Mouse (Mus musculus): Measurements from ENCODE around the gene 4430402I18Rik. TPM values are rescaled to one million over a fixed set of nuclear protein-coding genes. Genes with fewer than 3 reads are reported as not detected.
"Not testable (repeated sequence)": the region's sequence is repeated elsewhere in the genome, so short reads cannot be mapped to it uniquely, and the experiment has no call there.

The 4430402I18Rik gene
- 10 to 100 TPM in 1 of 2 experiments, 1 to 10 TPM in 1; 9.4 to 15.8 TPM for total RNA-seq (2021)
- long read RNA-seq, experiment 1, partial matches to known transcripts: 1 of 16 reads
- long read RNA-seq, experiment 1, other reads (novel, unspliced or antisense): 12 of 16 reads
- long read RNA-seq, experiment 2, partial matches to known transcripts: 4 of 15 reads
- long read RNA-seq, experiment 2, other reads (novel, unspliced or antisense): 10 of 15 reads

DNA sequence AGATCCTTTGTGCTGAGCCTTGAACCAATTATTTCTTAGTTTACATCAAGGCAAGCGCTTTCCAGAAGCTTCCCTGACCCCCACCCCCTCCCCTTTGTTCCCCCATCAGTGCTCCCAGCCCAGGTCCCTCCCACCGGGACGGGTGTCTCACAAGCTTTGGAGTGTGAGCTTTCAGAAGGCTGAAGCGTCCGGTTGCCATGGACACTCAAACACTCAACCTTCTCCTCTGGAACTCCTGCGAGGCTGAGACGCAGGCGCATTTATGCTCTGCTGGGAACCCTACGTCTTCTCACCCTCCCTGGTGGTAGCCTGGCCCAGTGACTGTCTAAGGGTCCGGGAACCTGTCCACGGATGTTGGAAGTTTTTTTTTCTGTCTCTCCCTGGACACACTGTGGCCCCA lies at the start of gene 4430402I18Rik:
Gene 4430402I18Rik (minus strand): TSS at position 149 of the 400 bp plus-strand sequence.
- peak; percentile 45 for DNase-seq

DNA sequence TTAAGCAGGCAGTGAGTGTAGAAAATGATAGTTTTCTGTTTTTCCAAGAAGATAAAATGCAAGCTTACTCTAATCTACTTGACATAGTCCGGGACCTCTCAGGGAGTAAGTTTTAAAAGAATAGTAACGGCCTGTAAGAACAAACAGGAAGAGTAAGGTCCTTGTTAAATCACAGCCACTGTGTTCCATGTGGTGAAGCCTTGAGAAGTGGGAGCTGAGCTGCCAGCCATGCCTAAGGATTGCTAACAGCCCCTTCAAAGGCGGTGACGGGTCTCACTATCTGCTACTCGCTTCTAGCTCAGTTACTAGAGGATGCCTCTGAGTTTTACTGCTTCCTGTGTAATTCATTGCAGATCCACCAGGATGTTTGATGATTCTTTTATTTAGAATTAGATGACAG lies 49.2 kb upstream of the 4430402I18Rik start:
- DNase-seq: no peak

DNA sequence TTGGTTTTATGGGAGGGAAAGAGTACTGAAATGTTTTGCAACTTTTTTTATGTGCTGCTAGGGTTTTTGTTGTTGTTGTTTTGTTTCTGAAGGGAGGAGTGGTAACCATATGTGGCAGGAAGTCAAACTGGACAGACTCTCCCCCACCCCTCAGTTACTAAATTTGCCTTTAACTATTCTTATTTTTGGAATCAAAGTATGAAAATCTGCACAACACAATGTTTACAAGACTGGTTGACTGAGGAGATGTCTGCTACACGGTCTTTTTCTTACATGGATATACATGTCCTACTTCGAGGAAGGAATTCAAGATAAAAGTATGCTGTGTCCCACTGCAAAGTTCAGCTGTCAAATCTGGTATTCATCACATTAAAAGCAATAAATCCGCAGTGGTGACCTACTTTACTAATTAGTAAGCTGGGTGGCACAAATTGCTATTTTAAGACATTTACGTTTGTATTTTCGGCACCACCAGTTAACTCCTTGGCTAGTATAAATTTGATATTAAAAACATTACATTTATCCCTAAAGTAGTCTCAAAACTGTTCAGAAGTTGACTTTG lies 48.7 kb upstream of the 4430402I18Rik start:
- no peak for DNase-seq

DNA sequence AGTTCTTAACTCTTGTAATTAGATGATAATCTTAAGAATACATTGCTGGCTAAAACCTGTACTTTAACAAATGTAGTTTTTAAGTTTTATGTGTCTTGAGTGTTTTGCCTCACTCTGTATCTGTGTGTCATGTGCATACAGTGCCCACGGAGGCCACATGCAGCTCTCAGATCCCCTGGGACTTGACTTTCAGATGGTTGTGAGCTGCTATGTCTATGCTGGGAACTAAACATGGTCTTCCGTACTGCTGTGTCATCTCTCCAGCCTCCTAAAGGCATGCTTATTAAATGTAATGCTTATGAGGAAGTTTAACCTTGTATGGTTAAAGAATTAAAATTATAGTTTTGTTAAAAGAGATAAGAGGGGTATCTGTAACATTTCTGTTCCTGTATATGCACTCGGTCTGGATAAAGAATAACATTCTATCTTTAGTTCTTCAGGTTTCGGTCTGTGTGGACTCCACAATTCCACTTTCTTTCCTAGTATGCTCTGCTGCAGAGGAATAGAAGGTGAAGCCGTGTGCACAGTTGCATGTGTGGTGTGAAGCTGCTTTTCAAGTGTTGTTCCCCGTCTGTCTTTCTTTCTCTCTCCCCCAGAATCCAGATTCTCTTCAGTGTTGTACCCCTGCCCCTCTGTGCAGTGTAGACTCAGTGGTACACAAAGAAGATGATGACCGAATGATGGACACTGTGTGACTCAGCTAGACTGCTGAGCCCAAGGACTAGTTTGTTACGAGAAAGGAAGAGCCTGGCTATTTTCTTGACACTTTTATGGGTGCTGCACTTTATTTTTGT lies 48.0 kb upstream of the 4430402I18Rik start:
- DNase-seq: no peak

DNA sequence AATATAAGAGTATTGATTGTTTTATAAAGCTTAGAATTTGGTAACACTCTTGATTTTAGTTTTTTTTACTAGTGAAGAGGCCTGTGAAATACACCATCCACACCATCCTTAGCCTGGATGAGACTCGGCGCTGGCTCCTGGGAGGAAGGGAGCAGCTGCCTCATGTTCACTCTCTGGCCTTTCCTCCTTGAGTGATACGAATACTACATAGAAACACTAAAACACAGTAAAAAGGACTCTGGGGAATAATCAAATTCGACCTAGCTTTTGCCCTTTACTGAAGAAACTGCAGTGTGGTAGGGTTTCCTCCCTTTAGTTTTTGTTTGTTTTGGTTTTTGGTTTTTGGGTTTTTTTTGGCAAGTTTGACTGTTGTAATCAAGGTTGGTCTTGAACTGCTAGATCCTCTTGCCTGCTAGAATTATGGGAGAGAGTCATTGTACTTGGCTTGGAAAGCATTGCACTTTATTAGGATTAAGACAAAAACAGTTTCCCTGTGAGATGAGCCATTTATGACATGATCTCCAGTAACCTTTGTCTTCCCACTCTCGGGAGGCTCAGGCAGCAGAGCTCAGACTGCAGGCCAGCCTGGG lies 47.0 kb upstream of the 4430402I18Rik start:
- no peak for DNase-seq

DNA sequence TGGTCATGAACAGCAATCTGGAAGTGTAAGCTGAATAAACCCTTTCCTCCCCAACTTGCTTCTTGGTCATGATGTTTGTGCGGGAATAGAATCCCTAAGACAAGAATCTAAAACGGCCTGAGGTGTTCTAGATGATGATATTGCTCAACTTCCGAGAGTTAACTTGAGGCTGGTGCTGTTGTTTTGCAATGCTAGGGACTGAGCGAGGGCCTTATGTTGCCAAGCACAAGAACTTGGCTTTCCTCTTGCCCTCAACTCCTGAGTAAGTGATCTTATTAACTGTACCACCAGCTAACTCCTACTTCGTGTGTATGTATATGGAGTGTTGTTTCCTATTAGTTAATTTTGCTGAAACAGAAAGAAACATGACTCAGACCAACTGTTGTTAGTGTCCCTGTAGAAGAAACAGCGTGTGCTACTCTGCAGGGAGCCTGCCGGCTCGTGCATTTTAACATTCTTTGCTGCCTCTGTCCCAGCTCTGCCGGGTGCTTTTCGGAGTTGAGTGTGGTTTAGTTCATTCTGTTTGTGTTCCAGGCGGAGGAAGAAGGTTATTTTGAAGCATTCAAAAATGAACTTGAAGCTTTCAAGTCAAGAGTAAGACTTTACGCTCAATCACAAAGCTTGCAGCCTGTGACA lies 43.9 kb upstream of the 4430402I18Rik start:
- no peak for DNase-seq

DNA sequence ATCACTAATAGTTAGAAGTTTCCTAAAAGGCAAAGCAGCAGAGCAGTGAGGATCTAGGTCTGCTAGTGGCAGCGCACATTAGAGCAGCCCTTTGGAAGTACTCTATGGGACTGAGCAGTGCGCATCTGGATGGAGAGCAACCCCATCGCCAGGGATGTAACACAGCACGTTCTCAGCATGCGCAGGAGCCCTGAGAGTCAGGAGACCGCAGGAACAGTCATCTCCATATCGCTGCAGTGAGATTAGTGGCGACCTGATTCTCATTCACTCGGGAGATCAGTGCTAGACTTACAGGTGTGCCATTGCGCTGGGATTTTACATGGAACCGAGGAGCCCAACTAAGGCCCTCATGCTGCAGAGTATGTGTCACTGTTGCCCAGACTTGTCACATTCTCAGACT lies 41.4 kb upstream of the 4430402I18Rik start:
- DNase-seq: no peak

DNA sequence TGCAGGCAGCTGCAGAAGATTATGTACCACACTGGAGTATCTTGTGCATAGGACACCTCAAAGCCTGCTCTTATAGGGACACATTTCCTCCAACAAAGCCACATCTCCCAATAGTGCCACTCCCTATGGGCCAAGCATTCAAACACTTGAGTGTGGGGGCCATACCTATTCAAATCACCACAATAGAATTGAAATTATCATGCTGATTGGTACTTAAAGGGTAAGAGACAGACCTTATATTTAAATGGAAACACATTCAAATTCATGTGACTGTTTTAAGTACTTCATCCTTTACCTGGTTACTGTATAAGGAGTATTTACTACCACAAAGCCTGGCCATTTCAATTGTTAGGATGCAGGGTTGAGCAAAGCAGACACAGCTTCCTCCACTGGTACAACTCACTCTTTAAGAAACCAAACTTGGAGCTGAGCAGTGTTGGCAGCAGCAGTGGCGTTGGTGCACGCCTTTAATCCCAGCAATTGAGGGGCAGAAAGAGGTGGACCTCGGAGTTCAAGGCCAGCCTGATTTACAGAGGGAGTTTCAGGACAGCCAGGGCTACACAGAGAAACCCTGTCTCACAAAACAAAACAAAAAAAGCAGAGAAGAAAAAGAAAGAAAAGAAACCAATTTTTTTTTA lies 40.6 kb upstream of the 4430402I18Rik start:
- no peak for DNase-seq

DNA sequence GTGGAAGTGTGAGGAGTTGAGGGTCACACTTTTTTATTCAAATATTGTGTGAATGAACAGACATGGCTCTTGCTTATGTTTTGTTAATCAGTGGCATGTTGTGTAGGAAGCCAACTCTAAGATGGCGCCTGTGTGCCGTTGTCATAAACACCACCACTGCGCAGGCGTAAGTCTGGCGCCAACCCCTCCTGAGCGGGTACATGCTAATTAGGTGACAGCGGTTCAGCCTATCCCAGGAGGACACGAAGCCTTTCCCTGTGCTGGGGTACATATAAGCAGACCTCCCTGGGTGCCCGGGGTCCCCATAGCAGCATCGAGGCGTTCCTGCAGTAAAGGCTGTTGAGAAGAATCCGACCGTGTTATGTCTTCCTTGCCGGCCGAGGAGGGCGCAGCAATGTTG lies 32.7 kb upstream of the 4430402I18Rik start:
- not testable (repeated sequence) for DNase-seq

DNA sequence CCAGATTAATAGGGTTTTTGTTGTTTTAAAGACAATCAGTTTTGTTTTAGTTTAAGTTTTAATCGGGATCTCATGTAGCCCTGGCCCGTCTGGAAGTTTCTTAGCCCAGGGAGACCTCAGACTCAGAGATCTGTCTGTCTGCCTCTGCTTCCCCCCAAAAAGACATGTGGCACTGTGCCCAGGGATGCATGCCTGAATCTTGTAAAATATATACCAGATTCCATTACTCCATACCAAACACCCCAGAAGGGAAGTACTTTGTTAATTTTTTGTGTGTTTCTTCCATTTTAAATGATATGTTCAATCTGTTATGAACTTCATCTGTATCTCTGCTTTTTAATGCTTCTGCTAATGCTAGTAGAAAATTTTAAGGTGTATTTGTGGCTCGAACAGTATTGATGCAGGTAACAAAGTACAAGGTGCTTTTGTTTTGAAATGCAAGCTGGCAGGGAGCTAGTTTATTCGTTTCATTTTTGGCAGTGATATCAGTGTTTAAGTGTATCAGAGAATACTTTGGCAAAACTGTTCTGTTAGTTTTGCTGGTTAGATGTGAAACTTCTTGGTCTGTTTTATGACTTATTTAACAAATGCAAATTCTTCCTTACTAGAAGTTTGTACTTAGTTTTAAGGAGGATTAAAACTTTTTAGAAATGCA lies 30.5 kb upstream of the 4430402I18Rik start:
- DNase-seq: no peak

DNA sequence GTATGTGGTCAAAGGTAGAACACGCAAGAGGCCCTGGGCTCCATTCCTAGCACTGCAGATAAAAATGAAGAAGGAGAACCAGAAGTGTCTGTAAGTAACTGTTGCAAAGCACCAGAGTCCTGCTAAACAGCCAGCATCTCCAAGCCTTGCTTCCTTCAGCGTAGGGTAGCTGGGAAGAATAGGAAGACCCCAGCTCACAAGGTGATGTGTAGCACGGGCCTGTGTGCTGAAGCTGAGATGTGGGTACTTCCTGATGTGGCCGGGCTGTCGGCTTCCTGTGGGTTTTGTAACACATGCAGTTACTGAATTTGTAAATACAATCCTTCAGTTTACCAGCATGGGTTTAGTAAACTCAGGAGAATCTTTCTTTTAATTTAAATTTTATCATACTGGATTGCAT lies 27.8 kb upstream of the 4430402I18Rik start:
- DNase-seq: no peak

DNA sequence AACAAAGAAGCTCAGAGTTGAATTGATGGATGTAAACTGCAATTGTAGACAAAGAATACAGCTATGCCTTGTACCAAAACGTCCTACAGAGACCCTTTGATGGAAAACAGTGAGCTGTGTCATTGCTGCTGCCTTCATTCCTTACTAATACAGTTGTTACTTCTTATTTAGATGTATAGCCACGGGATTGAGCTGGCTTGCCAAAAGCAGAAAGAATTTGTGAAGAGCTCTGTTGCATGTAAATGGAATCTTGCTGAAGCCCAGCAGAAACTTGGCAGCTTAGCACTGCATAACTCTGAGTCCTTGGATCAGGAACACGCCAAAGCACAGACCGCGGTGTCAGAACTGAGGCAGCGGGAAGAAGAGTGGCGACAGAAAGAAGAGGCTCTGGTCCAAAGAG lies 27.3 kb upstream of the 4430402I18Rik start:
- DNase-seq: no peak

DNA sequence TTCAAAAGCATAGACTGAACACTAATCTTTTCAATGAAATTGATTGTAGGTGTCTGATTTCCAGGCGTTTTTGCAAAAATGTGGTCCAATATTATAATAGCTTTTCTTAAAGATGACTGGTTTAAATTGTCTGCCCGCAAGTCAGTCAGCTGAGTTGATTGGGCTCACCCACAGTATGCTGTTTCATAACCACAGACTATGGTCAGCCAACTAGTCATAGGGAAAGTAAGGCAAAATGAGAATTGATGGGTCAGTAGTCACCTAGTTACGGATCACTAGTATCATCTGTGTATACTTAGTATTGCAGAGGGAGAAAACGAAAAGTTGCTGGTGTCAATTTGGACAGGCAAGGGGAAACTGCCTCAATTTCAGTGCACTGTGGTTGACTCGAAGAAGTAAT lies 23.8 kb upstream of the 4430402I18Rik start:
- no peak for DNase-seq

DNA sequence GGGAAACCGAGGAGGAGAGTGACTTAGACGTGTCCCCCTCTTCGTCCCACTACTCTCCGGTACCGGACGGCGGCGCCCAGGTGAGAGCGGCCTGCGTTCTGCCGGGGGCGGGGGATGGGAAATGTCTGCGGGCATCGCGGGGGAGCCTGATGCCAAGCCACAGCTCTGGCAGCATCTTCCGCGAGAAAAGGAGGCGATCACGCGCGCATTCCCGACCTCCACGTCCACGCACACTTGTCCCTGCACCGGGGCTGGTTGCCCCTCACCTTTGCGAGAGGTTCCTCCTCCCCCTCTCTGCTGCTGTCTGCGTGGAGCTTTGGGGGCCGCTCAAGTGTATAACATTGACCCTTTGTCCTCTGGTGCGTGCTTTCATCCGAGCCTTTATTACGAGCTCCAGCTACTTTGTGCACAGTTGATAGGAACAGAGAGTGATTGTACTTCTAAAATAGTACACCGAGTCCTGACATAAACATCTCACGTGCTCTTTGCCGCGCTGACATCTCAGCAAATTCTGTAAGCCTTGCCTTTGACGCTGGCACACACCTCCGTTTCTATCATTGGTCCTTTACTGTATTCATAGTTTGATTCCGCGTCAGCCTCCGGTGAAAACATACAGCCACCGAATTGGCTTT lies 23.1 kb upstream of the 4430402I18Rik start:
- DNase-seq: no peak

DNA sequence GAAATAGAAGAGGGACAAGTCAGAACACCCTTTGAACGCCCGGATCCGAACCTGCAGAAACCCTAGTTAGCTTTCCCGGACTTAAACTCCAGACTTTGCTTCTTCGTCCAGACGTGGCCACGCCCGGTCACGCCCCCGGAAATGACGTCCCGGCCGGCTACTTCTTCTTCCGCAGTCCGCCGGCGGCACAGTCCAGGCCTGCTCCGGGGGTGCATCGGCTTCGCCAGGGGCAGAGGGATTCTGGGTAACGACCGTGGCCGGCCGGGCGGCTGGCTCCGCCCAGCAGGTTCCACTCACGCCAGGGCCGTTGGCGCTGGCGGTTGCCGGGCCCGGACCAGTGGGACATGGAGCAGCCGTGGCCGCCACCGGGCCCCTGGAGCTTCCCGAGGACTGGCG lies 22.6 kb upstream of the 4430402I18Rik start, which contains the start of gene Cdc37l1:
Gene Cdc37l1 (plus strand): TSS at position 159 of the 396 bp plus-strand sequence.
- DNase-seq: peak; percentile 100

DNA sequence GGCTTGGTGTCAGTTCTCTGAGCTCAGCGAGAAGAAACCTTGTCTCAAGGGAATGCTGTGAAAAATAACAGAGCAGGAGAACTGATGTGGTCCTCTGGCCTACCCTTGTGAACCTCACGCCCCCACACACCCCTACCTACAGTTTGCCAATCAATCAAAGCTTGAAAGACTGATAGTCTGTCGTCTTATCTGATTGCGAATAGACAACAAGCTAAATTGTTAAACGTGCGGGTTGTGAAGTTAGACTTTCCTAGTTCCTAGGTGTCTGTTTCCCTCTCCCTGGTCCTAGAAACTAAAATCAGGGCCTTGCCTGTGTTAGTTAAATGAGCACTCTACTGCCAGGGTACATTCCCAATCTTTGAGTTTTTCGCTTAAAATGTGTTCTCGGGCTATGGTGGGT lies 21.9 kb upstream of the 4430402I18Rik start:
- DNase-seq: no peak

DNA sequence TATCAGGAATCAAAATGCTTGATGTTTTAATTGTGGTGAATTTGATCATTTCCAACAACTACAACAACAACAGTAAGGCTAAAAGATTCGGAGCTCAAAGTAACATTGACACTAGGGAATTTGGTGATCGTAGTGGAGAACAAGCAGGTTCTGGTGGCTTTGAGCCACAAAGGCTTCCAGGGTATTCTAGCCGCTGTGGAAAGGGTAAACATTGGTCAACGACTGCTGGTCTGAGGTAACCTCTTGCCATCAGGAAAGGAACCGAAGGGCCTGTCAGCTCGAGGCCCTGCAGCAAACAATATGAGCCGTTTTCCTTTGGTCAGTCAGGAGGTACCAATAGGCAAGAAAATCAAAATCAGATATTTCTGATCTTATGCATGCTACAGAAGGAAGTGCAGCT lies 15.0 kb upstream of the 4430402I18Rik start:
- no peak for DNase-seq

DNA sequence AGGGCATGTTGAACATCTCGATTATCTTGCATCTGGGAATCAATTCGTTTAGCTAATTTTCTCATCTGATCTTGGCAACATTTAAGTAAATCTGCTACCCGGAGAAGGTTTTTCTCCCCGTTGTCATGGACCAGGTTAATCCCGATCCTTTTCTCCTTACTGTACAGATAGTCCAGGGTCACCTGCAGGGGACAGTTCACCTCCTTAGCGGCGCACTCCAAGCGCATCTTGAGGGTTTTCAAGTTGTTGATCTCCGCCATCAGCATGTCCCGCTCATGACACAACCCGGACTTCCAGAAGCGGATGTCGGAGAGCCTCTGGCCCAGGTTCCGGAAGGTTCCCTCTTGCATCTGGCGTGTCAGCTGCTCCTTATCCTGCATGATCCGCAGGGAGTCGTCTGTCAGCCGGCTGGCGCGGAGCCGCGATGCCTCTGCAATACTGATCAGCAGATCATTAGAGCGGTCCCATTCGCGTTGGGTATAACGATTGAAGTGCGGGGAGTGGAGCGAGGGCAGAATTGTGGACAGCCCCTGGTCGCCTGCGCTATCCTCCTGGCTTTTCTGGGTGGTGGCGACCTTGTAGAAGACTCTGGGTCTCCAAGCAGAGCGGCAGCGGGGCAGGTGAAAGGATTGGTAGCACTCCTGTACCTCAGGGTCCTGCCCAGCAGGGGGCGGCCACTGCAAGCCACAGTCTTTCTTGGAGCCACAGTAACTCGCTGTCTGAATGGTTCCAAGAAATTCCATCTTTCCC lies 7.4 kb upstream of the 4430402I18Rik start:
- DNase-seq: peak; percentile 90

DNA sequence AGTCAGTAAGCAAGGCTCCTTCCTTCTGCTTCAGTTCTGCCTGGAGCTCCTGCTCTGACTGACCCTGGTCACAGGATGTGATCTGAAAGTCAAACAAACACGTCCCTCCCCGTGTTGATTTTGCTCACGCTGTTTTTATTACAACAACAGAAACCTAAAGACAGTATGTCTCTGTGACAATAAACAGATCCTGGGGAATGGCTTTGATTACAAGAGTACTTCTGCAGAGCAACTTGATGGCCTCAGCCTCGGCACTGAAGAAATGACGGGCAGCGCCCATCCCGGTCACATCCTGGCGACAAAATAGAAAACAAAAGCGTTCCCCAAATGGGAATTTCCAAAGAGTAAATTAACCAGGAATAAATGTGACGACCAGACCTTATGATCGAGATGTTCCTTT lies 2.7 kb upstream of the 4430402I18Rik start:
- no peak for DNase-seq

DNA sequence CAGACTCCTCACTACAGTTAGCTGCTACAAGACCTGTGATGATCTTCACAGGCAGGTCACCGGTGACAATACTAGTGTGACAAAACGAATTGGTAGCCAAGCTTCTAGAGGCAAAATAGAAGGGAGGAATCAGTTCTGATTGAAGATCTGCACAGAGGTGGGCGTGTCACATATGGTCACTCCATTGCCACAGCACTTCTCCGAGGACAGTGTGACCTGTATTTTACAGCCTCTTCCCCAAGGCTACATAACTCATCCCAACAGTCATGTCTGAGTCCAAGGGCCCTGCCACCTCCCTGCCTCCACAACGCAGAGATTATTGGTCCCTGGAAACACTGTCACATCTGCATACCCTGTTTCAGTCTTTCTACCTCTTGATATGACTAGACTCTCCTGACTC lies 1.6 kb upstream of the 4430402I18Rik start:
- DNase-seq: peak; percentile 34
